Mouse (Mus musculus) telencephalon, adult 2 months (tissue): Measurements from ENCODE around the gene Kdm4d.
A peak's percentile ranks its signal among the peaks of the same experiment; 100 is the strongest.
"Not testable (repeated sequence)": the region's sequence is repeated elsewhere in the genome, so short reads cannot be mapped to it uniquely, and the experiment has no call there.

ENCODE experiments used
- DNase-seq: peaks from one replicate; pipeline ENCODE4 v3.0.0-alpha.2; 2011; ENCODE audit warnings: low read depth, low spot score

Kdm4d gene

DNA sequence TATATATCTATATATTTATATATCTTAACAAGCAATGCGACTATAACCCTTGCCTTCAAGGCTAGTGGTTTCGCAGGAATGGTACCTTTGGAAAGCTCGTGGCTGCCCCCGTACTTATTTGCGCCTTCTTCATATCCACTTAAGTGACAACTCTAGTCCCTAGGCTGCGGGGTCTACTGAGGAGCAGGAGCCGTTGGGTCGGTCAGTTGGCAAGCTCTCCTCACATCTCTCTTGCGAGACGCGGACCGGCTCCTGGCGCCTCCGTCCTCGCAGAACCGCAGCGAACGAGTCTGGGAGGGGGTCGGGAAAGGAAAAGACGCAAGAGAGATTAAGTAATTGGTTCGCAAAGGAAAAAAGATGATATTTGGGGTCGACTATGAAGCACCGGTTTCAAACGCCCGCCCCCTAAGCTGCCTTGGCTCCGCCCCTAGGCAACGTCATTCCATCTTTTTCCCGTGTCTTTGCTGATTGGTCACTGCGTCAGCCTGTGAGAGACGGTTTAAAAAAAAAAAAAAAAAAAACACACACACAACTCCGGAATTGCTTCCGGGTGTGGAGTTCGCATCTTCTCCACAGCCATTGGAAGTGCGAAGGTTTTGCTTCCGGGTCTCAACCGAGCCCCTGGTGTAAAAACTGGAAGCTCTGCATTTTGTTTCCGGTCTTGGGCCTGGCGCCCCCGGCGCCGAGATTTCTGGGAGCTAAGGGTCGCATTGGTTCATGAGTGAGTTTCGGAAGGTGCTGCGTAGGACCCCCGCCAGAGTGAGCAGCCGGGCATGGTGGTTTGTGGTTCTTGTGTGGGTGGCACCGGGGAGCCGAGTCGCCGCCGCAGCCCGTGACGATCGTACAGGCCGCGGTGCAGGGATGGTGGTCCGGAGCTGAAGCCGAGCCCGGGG is at the start of gene Kdm4d, which contains the start of gene Cwc15:
TSS of gene Kdm4d (minus strand) at position 460 of the 893 bp plus-strand sequence.
TSS of gene Cwc15 (plus strand) at position 595 of the 893 bp plus-strand sequence.
- peak; percentile 99 for DNase-seq

DNA sequence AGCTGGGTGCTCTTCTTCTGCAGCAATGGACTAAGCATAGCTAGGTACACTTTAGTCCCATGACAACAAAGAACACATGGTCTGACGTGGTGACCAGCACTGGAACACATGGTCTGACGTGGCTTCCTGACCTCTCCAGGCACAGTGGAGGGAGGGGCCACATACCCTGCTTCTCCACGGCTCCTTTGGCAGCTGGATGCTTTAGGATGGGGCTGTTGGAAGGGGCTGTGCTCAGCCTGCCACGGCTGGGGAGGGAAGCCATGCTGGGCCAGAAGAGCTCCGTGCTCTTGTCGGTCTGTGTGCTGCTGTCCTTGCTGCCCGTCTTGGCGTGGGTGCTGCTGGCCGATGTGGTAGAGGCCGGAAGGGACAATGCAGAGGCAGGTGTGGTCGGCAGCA is 48.1 kb upstream of the Kdm4d start:
- no peak for DNase-seq

DNA sequence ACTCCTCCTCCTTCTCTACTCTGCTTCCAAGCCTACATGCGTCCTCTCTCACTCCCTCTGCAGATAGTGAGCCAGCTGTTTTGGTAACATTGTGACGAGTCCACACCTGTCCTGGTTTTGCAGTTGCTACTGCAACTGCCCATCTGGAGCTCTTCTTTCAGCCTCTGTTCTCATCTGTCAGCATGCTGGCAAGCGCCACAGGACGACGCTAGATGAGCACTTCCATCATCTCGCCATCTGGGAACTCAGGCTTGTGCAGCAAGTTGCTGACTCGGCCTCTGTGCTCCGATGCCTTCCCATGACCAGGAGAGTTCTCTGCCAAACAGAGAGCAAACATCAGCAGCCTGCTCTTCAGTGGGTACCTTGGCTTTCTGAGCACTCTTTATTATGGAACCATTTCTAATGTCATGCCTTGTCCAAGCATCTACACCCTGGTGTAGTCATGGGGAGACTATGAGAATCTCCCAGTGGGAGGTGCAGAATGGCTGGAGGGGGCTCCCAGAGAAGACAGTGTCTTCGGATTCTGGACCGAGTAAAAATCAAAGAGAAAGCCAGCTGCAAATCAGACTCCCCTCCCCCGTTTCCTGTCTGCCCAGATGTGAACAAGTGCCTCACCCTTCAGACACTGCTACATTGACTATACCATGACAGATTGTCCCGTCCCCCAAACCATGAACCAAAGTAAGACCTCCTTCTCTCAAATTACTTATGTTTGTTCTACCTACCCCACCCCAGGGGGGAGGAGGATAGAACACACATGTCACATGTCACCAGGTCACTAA is 47.5 kb upstream of the Kdm4d start:
- no peak for DNase-seq

DNA sequence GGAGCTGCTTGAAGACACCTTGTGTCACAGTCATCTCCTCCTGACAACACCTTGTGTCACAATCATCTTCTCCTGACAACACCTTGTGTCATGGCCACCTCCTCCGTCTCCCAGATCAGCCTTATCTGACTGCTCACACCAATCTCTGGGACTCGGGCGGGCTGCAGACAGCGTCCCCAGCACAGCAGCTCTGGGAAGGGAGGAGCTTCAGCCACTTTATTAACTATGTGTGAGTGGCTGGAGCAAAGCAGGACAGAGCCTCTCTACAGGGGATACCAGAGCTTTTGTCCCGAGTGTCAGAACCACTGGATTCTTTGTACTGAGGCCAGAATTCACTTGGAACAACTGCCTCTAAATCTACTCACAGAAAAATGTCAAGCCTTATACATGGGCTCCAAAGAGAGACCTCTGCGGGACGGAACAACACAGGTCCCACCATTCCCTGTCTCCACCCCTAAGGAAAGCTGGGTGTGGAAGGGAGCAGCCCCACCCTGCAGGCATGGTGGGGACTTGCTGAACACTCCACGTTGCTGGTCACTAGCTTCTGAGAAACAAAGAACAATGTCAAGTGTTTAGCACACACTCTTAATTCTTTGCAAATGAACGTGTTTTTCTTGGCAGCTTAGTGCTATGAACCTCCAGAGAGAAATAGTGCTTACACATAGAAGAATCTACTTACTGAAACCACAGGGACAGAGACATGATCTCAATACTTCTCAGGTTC is 43.9 kb upstream of the Kdm4d start:
- no peak for DNase-seq

DNA sequence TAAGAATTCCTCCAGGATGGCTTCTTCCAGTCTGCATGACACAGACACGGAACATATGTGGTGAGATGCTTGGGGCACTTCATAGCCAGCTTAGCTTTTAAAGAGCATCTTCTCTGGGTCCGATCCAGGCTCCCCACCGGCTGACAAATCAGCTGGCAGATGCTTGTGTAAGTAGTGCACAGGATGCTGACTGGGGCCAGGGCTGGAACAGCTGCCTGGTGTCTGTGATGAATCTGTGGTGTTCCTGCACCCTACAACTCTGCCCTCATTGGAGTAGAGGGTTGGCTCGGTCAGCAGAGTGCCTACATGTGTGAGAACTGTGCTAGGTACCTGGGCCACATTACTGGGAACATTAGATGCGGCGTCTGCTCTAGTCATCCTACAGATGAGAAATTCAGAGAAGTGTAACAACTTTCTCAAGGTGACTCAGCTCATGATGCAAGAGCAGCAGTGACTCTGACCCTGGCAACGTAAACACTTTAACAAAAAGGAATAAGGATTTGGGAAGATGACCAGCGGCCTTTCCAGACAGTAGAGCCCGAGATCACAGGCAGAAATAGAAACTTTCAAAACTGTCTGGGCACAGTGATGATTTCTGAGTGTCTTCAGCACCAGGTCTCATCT is 34.7 kb upstream of the Kdm4d start:
- DNase-seq, result no peak

DNA sequence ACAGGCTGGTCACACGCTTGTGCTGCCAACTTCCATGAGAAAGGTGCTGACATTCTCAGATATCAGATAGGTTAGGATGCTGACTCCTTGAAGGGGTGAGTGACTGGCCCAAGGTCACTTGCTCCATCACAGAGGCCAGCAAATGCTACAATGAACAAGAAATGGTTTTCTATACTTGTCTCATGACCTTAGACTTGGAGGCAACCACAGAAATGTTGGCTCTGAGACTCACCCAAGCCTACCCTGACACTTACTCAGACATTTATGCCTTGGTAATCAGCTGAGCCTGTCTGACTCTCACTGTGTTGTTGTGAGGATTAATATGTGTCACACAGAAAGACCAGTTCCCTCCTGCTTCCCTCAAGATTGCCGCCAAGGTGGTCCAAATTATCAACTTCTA is 33.4 kb upstream of the Kdm4d start:
- DNase-seq, result no peak

DNA sequence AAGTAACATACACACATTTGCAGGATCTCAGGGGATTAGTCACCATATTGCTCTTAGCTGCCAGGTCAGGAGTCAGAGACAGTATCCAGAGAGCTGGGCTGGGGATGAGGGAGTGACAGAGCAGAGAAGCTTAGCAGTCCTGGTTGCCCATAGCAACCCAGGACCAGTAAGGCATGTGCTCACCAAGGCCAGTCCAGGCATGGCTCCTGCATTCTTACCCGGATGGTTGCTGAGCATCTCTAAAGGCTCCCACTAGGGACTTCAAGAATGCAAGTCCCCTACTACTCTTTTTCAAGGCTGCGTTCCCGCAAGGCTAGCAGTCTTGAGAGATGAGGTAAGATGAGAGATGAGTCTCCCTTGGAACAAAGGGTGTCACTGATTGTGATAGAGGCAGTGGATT is 32.0 kb upstream of the Kdm4d start:
- DNase-seq, result no peak

DNA sequence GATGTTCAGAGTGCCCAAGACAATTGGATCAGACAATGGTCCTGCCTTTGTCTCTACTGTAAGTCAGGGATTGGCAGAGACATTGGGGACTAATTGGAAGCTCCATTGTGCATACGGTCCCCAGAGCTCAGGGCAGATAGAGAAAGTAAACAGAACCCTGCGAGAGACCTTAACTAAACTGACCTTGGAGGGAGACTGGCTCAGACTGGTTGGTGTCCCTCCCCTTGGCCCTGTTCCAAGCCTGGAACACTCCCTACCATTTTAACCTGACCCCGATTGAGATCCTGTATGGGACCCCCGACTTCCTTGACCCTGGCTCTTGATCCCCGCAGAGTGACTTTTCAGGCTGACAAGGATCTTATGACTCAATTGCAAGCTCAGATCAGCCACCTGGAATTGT is 29.7 kb upstream of the Kdm4d start:
- DNase-seq, result no peak

DNA sequence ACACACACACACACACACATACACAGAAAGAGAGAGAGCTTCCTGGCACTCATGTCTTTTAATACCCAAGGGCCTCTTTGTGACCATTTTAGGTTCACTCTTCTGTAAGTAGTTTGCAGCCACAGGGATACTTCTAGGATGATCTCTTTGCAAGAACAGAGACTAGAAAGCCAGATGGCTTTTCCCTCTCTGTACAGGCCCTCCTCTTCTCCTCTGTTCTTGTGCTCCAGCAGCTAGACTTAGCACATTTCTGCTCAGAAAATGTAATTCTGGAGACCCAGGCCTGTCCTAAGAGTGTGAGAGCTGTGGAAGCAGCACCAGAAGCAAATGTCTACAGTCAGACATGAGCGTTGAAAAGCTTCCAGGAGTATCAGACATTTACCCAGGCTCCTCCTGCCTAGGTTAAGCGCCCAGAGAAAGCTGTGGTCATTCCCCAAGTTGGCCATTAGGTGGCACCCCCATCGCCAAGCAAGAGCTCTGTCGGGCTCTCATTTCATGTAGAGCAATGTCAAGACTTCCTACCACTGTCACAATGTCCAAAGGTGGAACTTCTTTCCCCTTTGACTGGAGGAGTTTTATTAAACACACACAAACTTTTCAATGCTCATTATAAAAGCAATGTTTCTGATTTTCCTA is 23.2 kb upstream of the Kdm4d start:
- DNase-seq, result peak; percentile 47

DNA sequence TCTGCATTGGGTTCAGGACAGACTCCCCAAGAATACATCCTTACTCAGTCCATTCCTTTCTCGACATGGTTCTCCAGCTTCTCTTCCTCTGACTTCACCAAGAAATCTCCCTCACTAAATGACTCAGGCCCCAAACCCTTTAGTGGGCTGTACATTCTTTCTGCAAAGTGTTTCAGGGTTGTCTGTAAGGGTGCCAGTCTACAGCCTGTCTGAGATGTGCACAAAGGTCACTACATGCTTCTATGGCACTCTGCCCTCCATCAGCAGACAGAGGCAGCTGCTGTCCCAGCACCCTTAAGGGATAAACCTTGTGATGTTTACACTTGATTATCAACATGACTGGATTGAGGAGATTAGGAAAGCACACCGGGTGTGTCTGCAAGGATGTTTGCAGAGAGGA is 21.4 kb upstream of the Kdm4d start:
- no peak for DNase-seq

DNA sequence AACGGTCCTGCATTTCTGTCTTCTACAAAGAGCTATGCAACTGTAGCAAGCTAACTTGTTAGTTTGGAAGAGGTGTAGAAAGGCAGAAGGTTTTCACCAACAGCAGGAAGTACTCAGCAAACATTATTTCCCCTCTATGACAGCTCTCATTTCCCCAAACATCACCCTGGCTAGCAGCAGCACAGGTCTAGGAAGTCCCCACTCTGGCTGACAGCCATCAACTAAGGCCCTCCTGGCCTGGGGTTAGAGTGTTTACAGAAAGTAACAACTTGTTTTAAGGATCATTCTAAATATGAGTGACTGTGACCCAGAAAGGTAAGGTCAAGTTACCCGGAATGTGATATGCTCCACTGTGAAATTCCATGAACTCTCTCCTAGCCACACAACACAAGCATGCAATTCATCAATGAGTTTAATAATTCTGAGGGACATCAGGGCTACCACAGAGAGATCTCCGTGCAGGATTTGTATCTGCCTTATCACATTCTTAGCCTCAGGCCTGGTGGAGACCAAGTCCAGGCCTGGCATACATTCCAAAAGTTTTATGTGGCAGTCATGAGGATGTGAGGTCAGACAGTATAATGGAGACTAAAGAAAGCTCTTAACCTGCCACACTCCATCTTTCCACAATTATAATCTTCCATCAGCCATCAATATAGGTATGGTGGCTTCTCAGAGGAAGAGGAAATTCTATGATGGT is 20.8 kb upstream of the Kdm4d start:
- DNase-seq, result no peak

DNA sequence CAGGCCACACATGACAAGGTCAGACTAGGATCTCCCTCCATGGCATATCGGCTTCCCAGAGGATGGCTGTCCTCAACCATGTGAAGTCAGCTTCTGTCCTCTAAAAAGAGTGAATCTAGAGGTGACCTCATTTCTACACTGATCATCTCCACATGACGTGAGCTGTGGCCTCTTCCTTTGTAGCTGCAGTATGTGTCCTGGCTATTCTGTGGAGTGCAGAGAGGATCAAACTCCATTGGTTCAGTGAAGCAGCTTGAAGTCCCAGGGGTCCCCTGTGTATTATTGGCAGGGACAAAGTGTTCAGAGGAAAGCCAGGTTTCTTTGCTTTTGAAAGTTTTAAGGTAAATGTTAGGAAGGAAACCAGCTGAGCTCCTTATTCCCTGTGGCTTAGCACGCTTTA is 17.8 kb upstream of the Kdm4d start:
- no peak for DNase-seq

DNA sequence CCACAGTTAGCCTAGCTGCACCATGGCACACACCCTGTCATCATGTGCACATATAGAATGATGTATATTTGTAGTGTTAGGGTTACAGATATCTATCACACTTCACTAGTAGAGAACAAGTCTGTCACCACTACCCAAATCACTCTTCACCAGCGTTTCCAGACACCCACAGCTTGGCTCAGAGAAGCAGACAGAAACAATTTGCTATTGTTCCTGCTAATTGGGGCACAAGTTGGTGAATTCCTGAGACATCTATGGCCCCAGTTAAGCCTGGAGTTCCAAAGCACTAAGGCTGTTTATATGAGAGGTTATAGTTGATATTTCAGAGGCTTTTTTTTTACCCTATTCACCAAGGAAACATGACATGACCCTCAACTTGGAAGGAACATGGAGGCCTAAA is 17.0 kb upstream of the Kdm4d start:
- DNase-seq, result no peak

DNA sequence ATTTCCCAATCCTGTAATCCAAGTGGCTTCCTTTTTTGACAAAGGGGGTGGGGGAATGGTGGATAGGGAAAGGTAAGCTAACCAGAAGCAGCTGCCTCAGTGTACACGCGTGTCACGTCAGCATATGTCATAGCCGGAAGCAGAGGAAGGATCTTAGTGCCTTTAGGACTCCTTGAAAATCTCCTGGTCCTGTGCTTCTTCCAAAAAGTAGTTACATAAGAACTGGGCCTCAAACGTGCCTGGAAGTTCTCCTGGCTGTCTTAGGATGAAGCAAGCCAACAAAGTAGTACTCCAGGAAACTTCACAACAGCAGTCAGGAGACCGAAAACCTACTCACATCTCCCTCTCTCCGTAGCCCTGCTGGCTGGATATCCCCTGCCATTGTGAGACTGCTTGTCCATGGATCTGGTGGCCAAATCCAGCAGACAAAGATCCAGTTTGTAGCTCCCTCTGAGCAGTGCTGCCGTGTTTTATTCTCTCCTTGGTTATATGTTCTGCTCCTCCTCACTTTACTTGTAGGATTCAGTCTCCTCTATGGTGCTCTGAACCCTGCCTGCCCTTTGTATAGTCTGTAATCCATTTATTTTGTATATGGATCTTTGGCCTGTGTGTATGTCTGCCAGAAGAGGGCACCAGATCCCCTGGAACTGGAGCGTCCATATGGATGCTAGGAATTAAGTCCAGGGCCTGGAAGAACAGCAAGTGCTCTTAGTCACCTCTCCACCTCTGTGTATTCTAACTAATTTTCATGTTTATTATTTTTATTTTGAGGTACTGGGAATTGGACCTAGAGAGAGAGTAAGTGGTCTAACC is 12.6 kb upstream of the Kdm4d start:
- DNase-seq, result no peak

DNA sequence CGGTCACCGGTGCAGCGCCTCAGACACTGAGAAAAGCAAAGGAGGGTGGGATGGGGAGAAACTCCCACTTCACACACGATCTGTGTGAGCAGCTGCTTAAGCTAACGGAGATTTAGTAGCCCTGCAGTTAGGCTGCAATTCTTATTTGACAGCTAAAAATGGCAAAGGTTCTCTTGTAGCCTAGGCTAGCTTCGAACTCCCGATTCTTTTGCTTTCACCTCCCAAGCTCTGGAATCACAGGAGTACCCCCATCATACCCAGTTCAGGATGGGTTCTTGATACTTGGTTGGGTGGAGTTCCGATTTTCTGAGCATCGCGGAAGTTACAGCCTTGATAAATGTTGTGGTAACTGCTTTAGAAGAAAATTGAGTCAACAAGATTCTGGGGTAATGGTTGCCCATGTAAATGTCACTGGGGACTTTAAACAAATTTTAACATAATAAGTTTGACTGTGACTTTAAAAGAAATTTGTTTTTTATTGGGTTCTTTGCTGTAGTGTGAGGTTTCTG is 688 bp upstream of the Kdm4d start:
- no peak for DNase-seq

DNA sequence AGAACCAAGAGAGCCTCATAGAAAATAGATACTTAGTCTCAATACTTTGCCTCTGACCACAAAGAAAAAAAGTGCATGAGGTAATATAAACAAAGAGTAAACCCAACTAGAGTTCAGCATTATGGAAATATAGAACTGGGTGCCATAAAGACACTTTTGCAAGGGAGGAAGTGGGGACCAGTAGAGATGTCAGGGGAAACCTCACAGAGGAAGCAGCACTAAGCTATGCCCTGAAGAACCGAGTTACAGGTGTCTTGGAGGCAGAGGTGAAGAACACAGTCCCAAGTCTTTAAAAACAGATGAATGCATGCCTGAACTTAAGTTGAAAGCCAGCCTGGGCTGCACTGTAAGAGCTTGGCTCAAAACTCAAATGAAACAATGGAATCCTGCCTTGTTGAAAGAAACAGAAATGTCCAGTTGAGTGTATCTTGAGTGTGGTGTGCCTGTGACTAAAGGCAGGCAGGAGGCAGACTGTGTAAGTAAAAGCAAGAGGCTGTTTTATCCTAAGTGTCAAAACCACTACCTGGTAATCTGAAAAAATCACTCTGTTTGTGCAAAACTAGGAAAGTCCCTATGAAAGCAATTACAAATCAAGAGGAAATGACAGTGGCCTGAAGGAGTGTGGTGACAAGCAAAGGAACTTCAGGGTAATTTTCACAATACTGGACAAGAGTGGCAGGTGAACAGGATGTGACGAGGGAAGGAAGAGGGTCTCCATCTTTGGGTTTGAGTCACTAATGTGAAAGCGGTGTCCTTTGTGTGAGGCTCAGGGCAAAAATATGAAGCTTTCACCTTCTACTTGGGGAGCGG is 1.2 kb downstream of the Kdm4d start:
- no peak for DNase-seq

DNA sequence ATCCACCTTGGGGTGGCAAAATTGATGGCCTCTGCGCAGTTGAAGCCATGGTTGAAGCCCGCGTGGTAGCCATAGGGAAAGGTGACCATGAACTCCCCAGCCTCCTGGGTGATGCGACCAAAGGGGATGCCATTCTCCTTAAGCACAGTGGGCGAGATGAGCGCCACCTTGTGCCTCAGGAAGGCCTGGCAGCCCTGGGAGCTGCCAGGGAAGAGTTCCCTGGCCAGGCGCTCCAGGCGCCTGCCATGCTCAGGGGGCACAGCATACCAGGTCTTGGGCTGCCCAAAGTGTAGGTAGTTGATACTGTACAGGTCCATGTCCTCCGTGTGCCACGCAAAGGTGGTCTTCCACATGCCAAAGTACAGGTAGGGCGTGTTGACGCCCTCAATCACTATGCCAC is 36.6 kb downstream of the Kdm4d start:
- DNase-seq, result not testable (repeated sequence)

DNA sequence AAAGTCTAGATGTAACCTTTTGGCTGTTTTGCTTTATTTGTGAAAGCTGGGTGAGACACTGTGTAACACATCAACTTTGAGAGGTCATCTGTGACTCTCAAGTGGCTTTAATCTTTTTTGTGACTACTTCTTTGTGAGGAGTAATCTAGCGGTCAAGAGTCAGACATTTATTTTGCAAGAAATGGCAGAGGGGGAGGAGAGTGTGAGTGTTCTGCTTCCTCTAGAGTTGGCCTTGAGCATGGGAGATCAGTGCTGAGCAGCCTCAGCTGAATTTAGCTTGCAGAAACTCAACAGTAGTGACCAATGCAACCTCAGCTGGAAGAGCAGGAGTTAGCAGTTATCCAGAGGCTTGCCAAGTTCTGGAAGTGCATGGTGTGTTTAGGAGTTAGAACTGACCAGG is 37.7 kb downstream of the Kdm4d start:
- DNase-seq, result not testable (repeated sequence)

DNA sequence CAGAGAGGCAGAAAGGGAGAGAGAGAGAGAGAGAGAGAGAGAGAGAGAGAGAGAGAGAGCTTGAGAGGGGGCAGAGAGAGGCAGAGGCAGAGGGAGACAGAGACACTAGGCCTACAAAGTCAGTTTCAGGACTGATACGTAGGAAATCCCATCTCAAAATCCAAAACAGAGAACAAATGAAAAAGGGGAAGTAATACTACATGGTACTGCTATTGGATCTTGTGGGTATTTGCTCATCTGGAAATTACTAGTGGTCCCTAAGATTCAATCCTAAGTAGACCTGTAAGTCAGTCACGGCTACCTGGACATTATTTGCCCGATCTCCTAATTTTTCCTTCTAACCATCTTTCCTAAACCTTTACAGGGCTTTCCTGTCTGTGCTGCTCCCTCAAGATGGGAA is 44.0 kb downstream of the Kdm4d start:
- no peak for DNase-seq
